Mouse (Mus musculus) lung, adult 2 months (tissue): Measurements from ENCODE around the gene Sufu.

Experiments used
- CTCF ChIP-seq: fragments of 200-500 bp; IDR thresholded peaks from 2 replicates; pipeline ENCODE4 v1.5.1; 2011; ENCODE audit warnings: mild to moderate bottlenecking, low read length, control low read depth; ENCODE audit not compliant: insufficient read depth
- POLR2A ChIP-seq: fragments of 200-500 bp; IDR thresholded peaks from 2 replicates; pipeline ENCODE4 v1.6.1; 2011; ENCODE audit warnings: low read depth, mild to moderate bottlenecking, control low read depth, low read length, borderline replicate concordance; ENCODE audit errors: extremely low read depth

- TF ChIP-seq CTCF = no peak
- TF ChIP-seq POLR2A = no peak
These were observed 58.9 kb downstream of the Sufu start for GRCm38 (mm10) chr19:46455556-46455955.
